Mouse (Mus musculus) heart, postnatal 14 days (tissue): Measurements from ENCODE around the gene Apbb2. TPM values are rescaled to one million over a fixed set of nuclear protein-coding genes. Genes with fewer than 3 reads are reported as not detected.
A peak's percentile ranks its signal among the peaks of the same experiment; 100 is the strongest.

Source experiments
- DNase-seq, 2 experiments: peaks; one replicate each; pipeline ENCODE4 v3.0.0; 2021 to 2022
- intact Hi-C: fragments of 180-260 bp; cut with DNase I; formaldehyde crosslinking; loops from one replicate; pipeline ENCODE4 v1.15.1; 2025
- total RNA-seq, 2 experiments: library from RNA; stranded (reverse); gene quantifications; 2 replicates each; pipeline ENCODE4 v1.2.3; 2021

Gene Apbb2
- total RNA-seq, 2 experiments from 2014 or later = 48.0 to 55.1 TPM

GRCm38 (mm10) chr5:66436791-66437246, 181.8 kb downstream of the Apbb2 start:
- no peak for DNase-seq

GRCm38 (mm10) chr5:66435158-66435557, 183.4 kb downstream of the Apbb2 start:
- intact Hi-C loops = no loop called here
- DNase-seq = no peak

More at GRCm38 (mm10) chr5:66436791-66437246, 181.8 kb downstream of the Apbb2 start:
- intact Hi-C loops = no loop called here

- intact Hi-C loops = loop anchor here (5.0 kb wide), 1 partner anchor 33 kb away; no protein-coding TSS in a partner anchor
- DNase-seq = no peak
Observed at GRCm38 (mm10) chr5:66429076-66429475, 189.5 kb downstream of the Apbb2 start.

- intact Hi-C loops = loop anchor here (5.0 kb wide), 1 partner anchor 34 kb away; no protein-coding TSS in a partner anchor
- DNase-seq = no peak
Observed at GRCm38 (mm10) chr5:66428071-66428470, 190.5 kb downstream of the Apbb2 start.

- peak; percentile 24 to 57 for DNase-seq
- intact Hi-C loops = loop anchor here (1.0 to 5.0 kb wide), 2 partner anchors 37 to 194 kb away; partner anchors contain the start of gene Apbb2
Observed at GRCm38 (mm10) chr5:66423909-66424308, 194.7 kb downstream of the Apbb2 start.

GRCm38 (mm10) chr5:66423466-66423865, 195.1 kb downstream of the Apbb2 start:
- no peak for DNase-seq
- intact Hi-C loops = loop anchor here (1.0 to 5.0 kb wide), 2 partner anchors 36 to 195 kb away; partner anchors contain the start of gene Apbb2

GRCm38 (mm10) chr5:66421954-66422353, 196.6 kb downstream of the Apbb2 start:
- intact Hi-C loops = loop anchor here (5.0 kb wide), 1 partner anchor 35 kb away; no protein-coding TSS in a partner anchor
- peak in 1 of 2 experiments; percentile 43 for DNase-seq

GRCm38 (mm10) chr5:66421230-66421629, 197.4 kb downstream of the Apbb2 start:
- DNase-seq = no peak
- intact Hi-C loops = loop anchor here (5.0 kb wide), 1 partner anchor 34 kb away; no protein-coding TSS in a partner anchor

GRCm38 (mm10) chr5:66420011-66420410, 198.6 kb downstream of the Apbb2 start:
- intact Hi-C loops = loop anchor here (5.0 kb wide), 1 partner anchor 33 kb away; no protein-coding TSS in a partner anchor
- DNase-seq = no peak

- DNase-seq = peak; percentile 27 to 41
- intact Hi-C loops = no loop called here
Observed at GRCm38 (mm10) chr5:66417289-66417688, 201.3 kb downstream of the Apbb2 start.

GRCm38 (mm10) chr5:66415700-66416543, 202.7 kb downstream of the Apbb2 start:
- intact Hi-C loops = no loop called here
- DNase-seq = no peak

GRCm38 (mm10) chr5:66415033-66415697, 203.4 kb downstream of the Apbb2 start:
- intact Hi-C loops = no loop called here
- no peak for DNase-seq

GRCm38 (mm10) chr5:66413402-66413801, 205.2 kb downstream of the Apbb2 start:
- intact Hi-C loops = no loop called here

GRCm38 (mm10) chr5:66412821-66413220, 205.8 kb downstream of the Apbb2 start:
- DNase-seq = no peak
- intact Hi-C loops = no loop called here

More at GRCm38 (mm10) chr5:66413402-66413801, 205.2 kb downstream of the Apbb2 start:
- DNase-seq = no peak

GRCm38 (mm10) chr5:66408546-66408945, 210.0 kb downstream of the Apbb2 start:
- no peak for DNase-seq
- intact Hi-C loops = no loop called here

- no peak for DNase-seq
- intact Hi-C loops = no loop called here
Observed at GRCm38 (mm10) chr5:66407948-66408347, 210.6 kb downstream of the Apbb2 start.

GRCm38 (mm10) chr5:66406431-66406830, 212.2 kb downstream of the Apbb2 start:
- DNase-seq = no peak
- intact Hi-C loops = no loop called here

GRCm38 (mm10) chr5:66405731-66406399, 212.7 kb downstream of the Apbb2 start:
- no peak for DNase-seq
- intact Hi-C loops = no loop called here

GRCm38 (mm10) chr5:66405305-66405704, 213.3 kb downstream of the Apbb2 start:
- intact Hi-C loops = no loop called here
- no peak for DNase-seq

- no peak for DNase-seq
- intact Hi-C loops = no loop called here
Observed at GRCm38 (mm10) chr5:66400563-66400962, 218.0 kb downstream of the Apbb2 start.
